Mouse (Mus musculus): ENCODE measurements around the gene Lrrfip2.

DNA sequence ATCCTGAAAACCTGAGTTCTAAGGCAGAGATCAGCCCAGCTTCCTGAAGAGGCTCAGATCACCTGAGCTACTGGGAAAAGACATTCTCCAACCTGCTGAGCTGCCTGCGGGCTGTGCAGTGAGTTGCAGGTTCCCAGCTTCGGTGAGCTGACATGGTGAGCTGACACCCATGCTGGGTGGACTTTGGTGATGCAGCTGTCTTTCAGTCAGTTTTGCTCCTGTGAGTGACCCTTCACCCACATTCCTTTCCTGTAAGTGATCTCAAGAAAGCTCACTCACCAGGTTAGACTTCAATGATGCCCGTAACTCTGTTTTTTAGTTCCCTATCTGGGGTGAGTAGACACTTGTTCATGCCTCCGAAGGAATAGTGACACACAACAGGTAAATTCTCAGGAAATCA is 32.1 kb upstream of the Lrrfip2 start:
- no peak for TF ChIP-seq CTCF (IDR thresholded peaks at IDR 0.05; ENCODE audit: low read depth)
- no peak for TF ChIP-seq EP300 (IDR thresholded peaks at IDR 0.05; ENCODE audit: low read depth)
